27 mouse cellular contexts compared by ENCODE assay signal in the genomic region with DNA sequence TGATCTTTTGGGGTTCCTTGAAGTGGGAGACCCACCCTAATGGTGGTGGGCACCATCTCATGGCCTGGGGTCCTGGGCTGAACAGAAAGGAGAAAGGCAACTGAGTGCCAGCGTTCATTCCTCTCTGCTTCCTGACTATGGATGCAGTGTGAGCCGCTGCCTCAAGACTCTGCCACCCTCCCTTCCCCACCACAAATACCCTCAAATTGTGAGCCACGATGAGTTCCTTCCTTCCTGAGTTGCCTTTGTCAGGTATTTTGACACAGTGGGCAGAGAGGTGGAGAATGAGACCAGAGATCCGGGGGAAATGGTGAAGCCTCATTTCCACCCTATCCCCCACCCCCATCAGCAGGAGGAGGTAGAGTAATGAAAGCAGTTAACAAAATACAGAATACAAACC. TPM values are rescaled to one million over a fixed set of nuclear protein-coding genes. Genes with fewer than 3 reads are reported as not detected.
DNase-seq lines count a peak whose midpoint lies in the region; ATAC-seq and TF ChIP-seq lines count a peak whose summit lies in the region.
"Had no signal": no experiment of that assay in that cellular context is flagged by ENCODE, and none has a peak within 500 bp of the region (broad histone marks: within the 10 kb centered on the region; RNA-seq: fewer than 3 reads in every experiment).

No protein-coding gene starts in this region.

- TF ChIP-seq EP300 in heart, adult 2 months (IDR thresholded peaks at IDR 0.05; ENCODE audit: insufficient read depth, low read depth, low read length), result no peak

- H3K27ac ChIP-seq in heart, adult 2 months, result no peak overlapping the region
- H3K27ac ChIP-seq in midbrain, postnatal 0 days (ENCODE audit: low read depth, low read length), result no peak overlapping the region
- H3K27ac ChIP-seq: forebrain, embryonic 10.5 days; forebrain, embryonic 13.5 days; heart, embryonic 10.5 days; heart, embryonic 13.5 days; hindbrain, embryonic 12.5 days; hindbrain, embryonic 15.5 days had no signal

- H3K9ac ChIP-seq in heart, adult 2 months (ENCODE audit: low read depth, low read length), result no peak overlapping the region
- no peak overlapping the region for H3K9ac ChIP-seq in midbrain, postnatal 0 days (replicated peaks; ENCODE audit: low read length, poor library complexity, severe bottlenecking)
- H3K9ac ChIP-seq: forebrain, embryonic 13.5 days; heart, embryonic 13.5 days; hindbrain, embryonic 12.5 days; hindbrain, embryonic 15.5 days had no signal

- H3K79me2 ChIP-seq in heart, adult 2 months (replicated peaks; ENCODE audit: control insufficient read depth, insufficient read depth, low read length), result no peaks in the 10 kb centered on the region

- H3K4me1 ChIP-seq in heart, adult 2 months (ENCODE audit: control insufficient read depth, insufficient read depth, low read length), result no peaks in the 10 kb centered on the region
- no peaks in the 10 kb centered on the region for H3K4me1 ChIP-seq in midbrain, postnatal 0 days (ENCODE audit: insufficient read depth, low read length)
- H3K4me1 ChIP-seq: forebrain, embryonic 10.5 days; forebrain, embryonic 13.5 days; hindbrain, embryonic 12.5 days; hindbrain, embryonic 15.5 days had no signal

- ATAC-seq in common myeloid progenitor, adult 5-6 weeks (replicated peaks; ENCODE audit: low read depth, poor library complexity, severe bottlenecking), result peak; percentile 34
- peak; percentile 73 for ATAC-seq in megakaryocyte, adult 5-6 weeks (ENCODE audit: poor library complexity, severe bottlenecking)
- ATAC-seq in midbrain, postnatal 0 days (ENCODE audit: low FRiP score), result no peak
- ATAC-seq: forebrain, embryonic 13.5 days; forebrain, embryonic 16.5 days; intestine, embryonic 16.5 days had no signal

- intact Hi-C loops in heart, adult 2 months (cut with DNase I), result no loop called here

- H3K9me3 ChIP-seq in midbrain, postnatal 0 days (ENCODE audit: low read length), result no peaks in the 10 kb centered on the region
- H3K9me3 ChIP-seq: forebrain, embryonic 10.5 days; forebrain, embryonic 13.5 days; heart, embryonic 10.5 days; heart, embryonic 13.5 days; hindbrain, embryonic 12.5 days; hindbrain, embryonic 15.5 days had no signal

- DNase-seq in heart, adult 11 months, result peak; percentile 70
- no peak for DNase-seq in heart, adult 2 months
- DNase-seq in 416B (ENCODE audit: low read depth), result peak; percentile 52
- no peak for DNase-seq in adrenal gland, postnatal 14 days
- DNase-seq in right cerebral cortex, postnatal 14 days, result no peak
- no peak for DNase-seq in midbrain, postnatal 0 days (ENCODE audit: low spot score)
- DNase-seq: adrenal gland, adult 8-10 months; adrenal gland, postnatal 36 days; cerebellum, adult 11 months; cerebellum, adult 2 months; cerebellum, postnatal 10 days; cerebellum, postnatal 36 days; gastrocnemius, postnatal 10 days; gastrocnemius, postnatal 36 days; heart, adult 18-20 months; heart, postnatal 14 days; heart, postnatal 4 days had no signal

- H3K4me2 ChIP-seq in midbrain, postnatal 0 days (ENCODE audit: low read depth, low read length, poor library complexity, severe bottlenecking), result no peak overlapping the region
- H3K4me2 ChIP-seq: forebrain, embryonic 13.5 days; heart, embryonic 13.5 days; hindbrain, embryonic 12.5 days; hindbrain, embryonic 15.5 days had no signal

- TF ChIP-seq POLR2A in heart, adult 2 months (IDR thresholded peaks at IDR 0.05; ENCODE audit: insufficient read depth, low read depth, low read length), result no peak

- WGBS in heart, adult 2 months, result 51% methylated on average over 4 of the region's 4 CpGs
- WGBS in midbrain, postnatal 0 days, result 75% methylated on average over 4 of the region's 4 CpGs

- TF ChIP-seq CTCF in heart, adult 2 months (IDR thresholded peaks at IDR 0.05), result no peak
- no peak for TF ChIP-seq CTCF in midbrain, postnatal 0 days (IDR thresholded peaks at IDR 0.05)

- no peak overlapping the region for H3K4me3 ChIP-seq in heart, adult 2 months
- H3K4me3 ChIP-seq in midbrain, postnatal 0 days (ENCODE audit: low read depth, low read length), result no peak overlapping the region
- H3K4me3 ChIP-seq: forebrain, embryonic 10.5 days; forebrain, embryonic 13.5 days; heart, embryonic 10.5 days; heart, embryonic 13.5 days; hindbrain, embryonic 12.5 days; hindbrain, embryonic 15.5 days had no signal

- no peaks in the 10 kb centered on the region for H3K36me3 ChIP-seq in heart, adult 2 months (ENCODE audit: control insufficient read depth, insufficient read depth, low read length)
- H3K36me3 ChIP-seq in midbrain, postnatal 0 days (ENCODE audit: insufficient read depth, low read length), result no peaks in the 10 kb centered on the region
- H3K36me3 ChIP-seq: forebrain, embryonic 10.5 days; heart, embryonic 10.5 days; heart, embryonic 13.5 days; hindbrain, embryonic 12.5 days; hindbrain, embryonic 15.5 days had no signal

- no peaks in the 10 kb centered on the region for H3K27me3 ChIP-seq in heart, adult 2 months (ENCODE audit: control insufficient read depth, insufficient read depth, low read length)
- 0 out of 2 replicates have a peak, but pooled peaks cover 4% of the 10 kb centered on the region for H3K27me3 ChIP-seq in midbrain, postnatal 0 days (ENCODE audit: insufficient read depth, low read length)

RNA-seq across cellular contexts. Expression of a gene that starts 6.1 kb away (rescaled TPM):
- total RNA-seq in heart, adult 2 months (2021), result 100 to 1,000 TPM; 325 to 363 TPM
- 104 and 173 TPM in 2 replicates for polyA plus RNA-seq in heart, adult 2 months (2012; rRNA removed)
- 21.2 and 29.0 TPM in 2 replicates for total RNA-seq in common myeloid progenitor, adult 5-6 weeks (2017)
- 56.7 and 64.1 TPM in 2 replicates for total RNA-seq in megakaryocyte, adult 5-6 weeks (2015)
- 70.2 and 71.2 TPM in 2 replicates for total RNA-seq in megakaryocyte, adult 5-6 weeks (2017)
- 123 and 126 TPM in 2 replicates for total RNA-seq in adrenal gland, postnatal 14 days (2021)
- 1.6 and 3.9 TPM in 2 replicates for total RNA-seq in midbrain, postnatal 0 days (2014; rRNA removed)
- 2.0 and 2.2 TPM in 2 replicates for polyA plus RNA-seq in midbrain, postnatal 0 days (2015; fragmentation: Nextera tagmentation; extraction: Ambion mirVana)

Comparison
In these comparisons a context has a peak if more than half of its experiments do, and no peak if none do; other contexts are left out.
1. DNase-seq: peak in heart, adult 11 months (single experiment) and 416B (single experiment); none in heart, adult 2 months (0 of 2), adrenal gland, postnatal 14 days (single experiment), right cerebral cortex, postnatal 14 days (single experiment) and midbrain, postnatal 0 days (single experiment).